Mouse (Mus musculus) liver, embryonic 14.5 days (tissue): Measurements from ENCODE around the gene Pdcd4. TPM values are rescaled to one million over a fixed set of nuclear protein-coding genes. Genes with fewer than 3 reads are reported as not detected.

ENCODE experiments used
- ATAC-seq: fragments of 200-750 bp; cut with Nextera tagmentation; 2 replicates; pipeline ENCODE4 v1.8.0; 2017; ENCODE audit warnings: moderate number of reproducible peaks, mild to moderate bottlenecking, moderate library complexity; ENCODE audit not compliant: insufficient read depth
- DNase-seq, 3 experiments: peaks; one replicate each; pipeline ENCODE4 v3.0.0-alpha.2; 2012 to 2013; ENCODE audit warnings: low read depth in 3 of 3, low spot score in 3 of 3
- H3K27ac ChIP-seq: fragments of 300-500 bp; sonication (generic); 2 replicates; pipeline ENCODE4 v1.5.1; 2014; ENCODE audit warnings: moderate library complexity, mild to moderate bottlenecking, control low read depth, inconsistent platforms
- H3K27me3 ChIP-seq: fragments of 300-500 bp; sonication (generic); 2 replicates; pipeline ENCODE4 v1.6.1; 2014; ENCODE audit warnings: mild to moderate bottlenecking, low read length, moderate library complexity; ENCODE audit not compliant: control insufficient read depth, insufficient read depth
- H3K36me3 ChIP-seq: fragments of 300-500 bp; sonication (generic); replicated peaks from 2 replicates; pipeline ENCODE4 v1.6.1; 2014; ENCODE audit warnings: low read depth; ENCODE audit not compliant: control insufficient read depth, insufficient read depth
- H3K4me1 ChIP-seq, 2 experiments: fragments of 200-500 bp in 1 of 2; fragments of 300-500 bp in 1 of 2; sonication (generic) in 1 of 2; replicated peaks; 2 replicates each; pipeline ENCODE4 v1.6.1; 2012 to 2014; ENCODE audit warnings: antibody characterized with exemption in 1 of 2, inconsistent platforms in 1 of 2, low read length in 1 of 2; ENCODE audit not compliant: control insufficient read depth in 2 of 2, insufficient read depth in 2 of 2
- H3K4me2 ChIP-seq: fragments of 300-500 bp; sonication (generic); 2 replicates; pipeline ENCODE4 v1.6.1; 2014; ENCODE audit warnings: low read depth, mild to moderate bottlenecking, control low read depth, moderate library complexity
- H3K4me3 ChIP-seq, 2 experiments: fragments of 200-500 bp in 1 of 2; fragments of 300-500 bp in 1 of 2; sonication (generic) in 1 of 2; 2 replicates each; pipeline ENCODE4 v1.5.1; 2012 to 2014; ENCODE audit warnings: low read depth in 2 of 2, low read length in 2 of 2, mild to moderate bottlenecking in 2 of 2, control low read depth in 1 of 2, inconsistent platforms in 1 of 2, moderate library complexity in 1 of 2; ENCODE audit not compliant: insufficient read depth in 1 of 2
- H3K9ac ChIP-seq: fragments of 300-500 bp; sonication (generic); replicated peaks from 2 replicates; pipeline ENCODE4 v1.6.1; 2014; ENCODE audit warnings: mild to moderate bottlenecking, control low read depth, moderate library complexity
- H3K9me3 ChIP-seq: fragments of 300-500 bp; sonication (generic); 2 replicates; pipeline ENCODE4 v1.6.1; 2016; ENCODE audit warnings: low read length, mixed read lengths; ENCODE audit not compliant: control insufficient read depth
- CTCF ChIP-seq: IDR thresholded peaks from 2 replicates; pipeline ENCODE4 v1.5.1; 2016; ENCODE audit warnings: antibody characterized with exemption, low read depth, control low read depth
- EP300 ChIP-seq: IDR thresholded peaks from 2 replicates; pipeline ENCODE4 v1.6.1; 2016; ENCODE audit warnings: antibody characterized with exemption, low read depth
- WGBS: fragments of 180-500 bp; shearing (Covaris S2); extraction: QIAGEN DNeasy Blood & Tissue Kit; methylation state at CpG from one replicate; pipeline ENCODE4 v1.1.7; 2014; ENCODE audit not compliant: insufficient replicate concordance; 5-methylcytosine and 5-hydroxymethylcytosine counted together
- polyA plus RNA-seq, 2 experiments: library from polyadenylated mRNA; depleted of rRNA in 1 of 2; stranded (reverse) in 1 of 2; unstranded in 1 of 2; fragments of >200 nt; fragmentation: Nextera tagmentation in 1 of 2; extraction: Ambion mirVana in 1 of 2; gene quantifications; 2 replicates each; pipeline versions ENCODE4 v1.2.1 to v1.2.3; 2012 to 2014

The Pdcd4 gene
- polyA plus RNA-seq, 2 experiments, result 6.6 to 16.2 TPM

DNA sequence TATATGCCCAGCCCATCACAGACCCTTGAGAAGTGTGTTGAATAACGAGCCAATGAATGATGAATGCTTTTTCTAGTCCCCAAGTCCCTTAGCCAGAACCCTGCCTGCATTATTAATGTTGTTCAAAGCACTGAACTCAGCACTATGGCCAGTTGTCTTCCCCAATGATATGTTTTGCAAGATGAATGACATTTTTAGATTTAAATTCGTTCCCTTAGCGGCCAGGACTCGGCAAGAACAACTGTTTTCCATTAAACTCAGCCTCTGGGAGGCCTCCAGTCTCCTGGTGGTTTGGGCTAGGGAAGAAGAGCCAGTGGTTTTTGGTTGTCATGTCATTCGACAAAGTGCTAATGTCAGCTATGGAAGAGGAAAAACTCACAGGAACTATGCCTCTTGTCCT lies 10.2 kb upstream of the Pdcd4 start:
- ATAC-seq (no peak), DNase-seq (no peak)
- Histone ChIP-seq H3K9me3 (no peaks in the 10 kb centered on the region), H3K4me1 (peaks cover 9 to 12% of the 10 kb centered on the region in 2 experiments), H3K4me3 (no peak overlapping the region), H3K4me2 (no peak overlapping the region), H3K27me3 (no peaks in the 10 kb centered on the region), H3K27ac (no peak overlapping the region), H3K9ac (no peak overlapping the region), H3K36me3 (no peaks in the 10 kb centered on the region)
- 61% methylated on average over 5 of the region's 5 CpGs for WGBS
- TF ChIP-seq CTCF (no peak), EP300 (no peak)

DNA sequence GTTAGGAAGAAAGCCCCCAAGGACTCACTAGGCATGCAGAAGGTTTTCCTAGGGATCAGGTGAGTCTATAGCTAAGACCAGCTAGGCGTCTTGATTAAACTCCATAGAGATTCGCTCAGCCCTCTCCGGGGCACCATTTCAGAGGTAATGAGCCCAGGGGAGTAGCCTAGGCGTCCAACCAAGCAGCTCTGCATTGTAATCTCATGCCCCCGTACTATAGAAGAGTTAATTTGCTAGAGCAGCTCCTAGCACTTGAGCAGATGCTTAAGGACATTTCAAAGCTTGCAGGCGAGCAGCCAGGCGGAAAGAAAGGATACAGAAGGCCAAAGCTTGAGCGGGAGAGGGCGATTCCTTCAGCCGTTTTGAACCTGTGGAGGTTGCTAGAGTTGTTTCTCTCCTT lies 6.6 kb upstream of the Pdcd4 start:
- Histone ChIP-seq H3K9ac (no peak overlapping the region), H3K4me2 (no peak overlapping the region), H3K27ac (no peak overlapping the region), H3K9me3 (no peaks in the 10 kb centered on the region), H3K27me3 (no peaks in the 10 kb centered on the region), H3K4me1 (peaks cover 40 to 45% of the 10 kb centered on the region in 2 experiments), H3K4me3 (no peak overlapping the region), H3K36me3 (no peaks in the 10 kb centered on the region)
- no peak for TF ChIP-seq EP300
- TF ChIP-seq CTCF, result no peak
- DNase-seq, result no peak
- 82% methylated on average over 10 of the region's 10 CpGs for WGBS
- no peak for ATAC-seq

DNA sequence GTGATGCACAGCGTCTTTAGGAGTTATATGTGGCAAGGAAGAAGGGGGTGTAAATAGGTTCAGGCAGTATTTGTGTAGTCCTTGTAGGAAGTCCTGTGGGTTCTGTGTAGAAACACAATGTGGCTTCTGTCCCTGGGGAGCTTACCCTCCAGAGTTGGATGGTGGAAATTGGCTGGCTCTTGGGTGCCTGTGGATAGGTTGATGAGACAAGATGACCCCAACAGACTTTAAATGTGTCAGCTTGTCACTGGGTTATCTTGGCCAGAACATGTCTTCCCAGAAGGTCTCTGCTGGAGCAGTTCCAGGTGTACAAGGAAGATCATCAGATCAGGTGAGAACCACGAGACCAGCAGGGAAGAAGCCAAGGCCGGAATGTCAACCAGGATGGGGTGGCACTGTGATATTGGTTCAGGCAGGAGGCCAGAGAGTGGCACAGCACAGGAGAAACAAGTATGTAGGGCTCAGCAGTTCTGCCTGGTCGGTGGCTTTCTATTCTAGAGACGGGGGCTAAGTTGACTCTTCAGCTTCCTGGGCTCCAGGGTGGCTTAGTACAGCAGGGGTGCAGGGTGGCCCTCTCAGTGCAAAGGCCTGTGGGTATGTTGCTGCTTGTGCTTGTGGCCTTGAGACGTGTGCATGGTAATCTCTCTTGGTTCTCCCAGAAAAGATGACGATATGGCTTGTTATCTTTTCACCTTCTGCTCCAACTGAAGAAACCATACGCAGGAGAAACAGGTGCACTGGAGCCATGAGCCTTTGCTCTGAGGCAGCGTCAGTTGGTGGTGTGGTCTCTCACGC lies 5.3 kb upstream of the Pdcd4 start:
- DNase-seq (no peak), ATAC-seq (peak; percentile 69)
- Histone ChIP-seq H3K4me1 (peaks cover 53 to 58% of the 10 kb centered on the region in 2 experiments), H3K27ac (peak overlapping the region; percentile 82), H3K9ac (peak overlapping the region; percentile 16), H3K27me3 (no peaks in the 10 kb centered on the region), H3K4me2 (no peak overlapping the region; the same call in 1 of the 2 replicates), H3K36me3 (no peaks in the 10 kb centered on the region), H3K4me3 (no peak overlapping the region), H3K9me3 (no peaks in the 10 kb centered on the region)
- TF ChIP-seq CTCF (no peak), EP300 (peak; percentile 88)
- WGBS, result 31% methylated on average over 10 of the region's 10 CpGs

DNA sequence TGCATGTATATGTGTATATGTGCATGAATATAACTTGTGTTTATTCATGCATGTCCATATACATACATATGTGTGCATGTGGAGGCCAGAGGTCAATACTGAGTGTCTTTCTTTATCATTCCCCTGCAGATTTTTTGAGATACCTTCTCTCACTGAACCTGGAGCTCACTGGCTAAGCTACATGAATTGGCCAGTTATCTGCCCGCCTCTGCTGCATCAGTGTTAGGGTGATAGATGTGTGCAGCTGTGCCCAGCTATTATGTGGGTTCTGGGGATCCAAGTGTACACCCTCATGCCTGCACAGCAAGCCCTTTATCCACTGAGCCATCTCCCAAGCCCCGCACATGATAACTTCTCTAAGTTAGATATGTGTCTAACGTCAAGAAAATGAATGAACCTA lies 4.2 kb upstream of the Pdcd4 start:
- no peaks in the 10 kb centered on the region for H3K9me3 ChIP-seq
- WGBS, result 16% methylated on average over 3 of the region's 3 CpGs
- TF ChIP-seq CTCF (no peak), EP300 (peak; percentile 80)
- H3K9ac ChIP-seq, result no peak overlapping the region
- H3K36me3 ChIP-seq, result no peaks in the 10 kb centered on the region
- peak overlapping the region; percentile 82 for H3K27ac ChIP-seq
- no peak overlapping the region; the same call in 1 of the 2 replicates for H3K4me2 ChIP-seq
- peaks cover 64 to 68% of the 10 kb centered on the region in 2 experiments for H3K4me1 ChIP-seq
- no peaks in the 10 kb centered on the region for H3K27me3 ChIP-seq
- ATAC-seq (peak; percentile 78), DNase-seq (no peak)
- no peak overlapping the region for H3K4me3 ChIP-seq

DNA sequence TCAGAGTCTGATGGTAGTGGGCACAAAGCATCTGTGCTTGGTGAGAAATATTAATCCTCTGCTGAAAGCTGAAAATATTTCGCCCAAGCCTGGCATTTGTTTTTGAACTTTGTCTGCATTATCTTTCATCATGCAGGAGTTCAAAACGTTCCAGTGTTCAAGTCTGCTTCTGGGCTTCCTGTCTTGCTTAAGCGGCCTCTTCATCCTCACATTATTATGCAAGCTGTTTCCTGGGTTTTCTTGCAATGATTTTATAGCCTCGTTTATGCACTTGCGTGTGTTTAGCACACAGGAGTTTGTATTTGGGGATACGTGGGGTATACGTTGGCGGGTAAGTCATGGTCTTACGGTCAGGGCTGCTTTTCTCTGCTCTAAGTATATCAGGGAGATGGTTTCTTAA lies 3.7 kb upstream of the Pdcd4 start:
- ATAC-seq, result no peak
- H3K4me1 ChIP-seq, result peaks cover 69 to 73% of the 10 kb centered on the region in 2 experiments
- peak overlapping the region; percentile 22 for H3K4me2 ChIP-seq
- peak overlapping the region; percentile 27; the same call in 1 of the 2 replicates for H3K9ac ChIP-seq
- H3K9me3 ChIP-seq, result no peaks in the 10 kb centered on the region
- no peaks in the 10 kb centered on the region for H3K36me3 ChIP-seq
- WGBS, result 50% methylated on average over 9 of the region's 9 CpGs
- no peak overlapping the region for H3K4me3 ChIP-seq
- peak overlapping the region; percentile 82 for H3K27ac ChIP-seq
- no peaks in the 10 kb centered on the region for H3K27me3 ChIP-seq
- TF ChIP-seq EP300, result no peak
- TF ChIP-seq CTCF, result no peak
- no peak for DNase-seq
